Mouse (Mus musculus) C2C12 (cell line): ENCODE data around the gene Cep19. TPM values are rescaled to one million over a fixed set of nuclear protein-coding genes. Genes with fewer than 3 reads are reported as not detected.

Experiments
- H3K27me3 ChIP-seq: one replicate; pipeline ENCODE4 v1.6.1; 2011; ENCODE audit not compliant: control insufficient read depth, insufficient read depth, insufficient read length
- H3K36me3 ChIP-seq: one replicate; pipeline ENCODE4 v1.6.1; 2011; ENCODE audit not compliant: control insufficient read depth, insufficient read depth
- H3K4me3 ChIP-seq: one replicate; pipeline ENCODE4 v1.5.1; 2011; ENCODE audit warnings: mild to moderate bottlenecking, control low read depth; ENCODE audit not compliant: poor library complexity, insufficient read depth, severe bottlenecking
- H3K79me2 ChIP-seq: one replicate; pipeline ENCODE4 v1.6.1; 2011; ENCODE audit not compliant: control insufficient read depth, insufficient read depth
- H3K79me3 ChIP-seq: one replicate; pipeline ENCODE4 v1.6.1; 2011; ENCODE audit warnings: low read depth, control low read depth
- H3ac ChIP-seq: one replicate; pipeline ENCODE3; 2011; ENCODE audit warnings: low read depth; ENCODE audit not compliant: control insufficient read depth, insufficient read length
- CEBPB ChIP-seq: IDR thresholded peaks from one replicate; pipeline ENCODE4 v1.6.1; 2011; ENCODE audit warnings: low read depth, mild to moderate bottlenecking, control low read depth, moderate library complexity
- CTCF ChIP-seq: IDR thresholded peaks from one replicate; pipeline ENCODE4 v1.5.1; 2011; ENCODE audit not compliant: control insufficient read depth, insufficient read depth, insufficient read length
- FOSL1 ChIP-seq: IDR thresholded peaks from one replicate; pipeline ENCODE4 v1.8.0; 2011; ENCODE audit warnings: mild to moderate bottlenecking, low read length; ENCODE audit not compliant: poor library complexity, insufficient read depth, severe bottlenecking
- MAX ChIP-seq: IDR thresholded peaks from one replicate; pipeline ENCODE4 v1.6.1; 2011; ENCODE audit warnings: mild to moderate bottlenecking, control low read depth
- MYOD1 ChIP-seq: IDR thresholded peaks from one replicate; pipeline ENCODE4 v1.6.1; 2011; ENCODE audit warnings: low read depth; ENCODE audit not compliant: control insufficient read depth, insufficient read length
- MYOG ChIP-seq: IDR thresholded peaks from one replicate; pipeline ENCODE4 v1.6.1; 2011; ENCODE audit not compliant: control insufficient read depth, insufficient read length; ENCODE audit errors: extremely low read depth
- USF1 ChIP-seq: IDR thresholded peaks from one replicate; pipeline ENCODE4 v1.6.1; 2011; ENCODE audit warnings: low read depth, mild to moderate bottlenecking, control low read depth, moderate library complexity
- polyA plus RNA-seq: library from polyadenylated mRNA; unstranded; fragments of >200 nt; fragmentation: generic; extraction: Trizol; gene quantifications from one replicate; pipeline ENCODE4 v1.2.1, GENCODE M21; 2012; ENCODE audit warnings: missing spikeins

Gene Cep19
- polyA plus RNA-seq, 1 experiment: 4.2 TPM

- H3K79me3 ChIP-seq: no peaks in the 10 kb centered on the region
- no peaks in the 10 kb centered on the region for H3K36me3 ChIP-seq
- TF ChIP-seq CEBPB: no peak
- no peak for TF ChIP-seq MYOG
- no peak for TF ChIP-seq MAX
- no peak for TF ChIP-seq MYOD1
- TF ChIP-seq FOSL1: no peak
- no peak for TF ChIP-seq CTCF
- TF ChIP-seq USF1: no peak
- H3K4me3 ChIP-seq: no peak overlapping the region
- H3ac ChIP-seq: no peak overlapping the region
- no peaks in the 10 kb centered on the region for H3K79me2 ChIP-seq
- H3K27me3 ChIP-seq: no peaks in the 10 kb centered on the region
Measured at GRCm38 (mm10) chr16:32113541-32114218, 14.1 kb downstream of the Cep19 start.

- Histone ChIP-seq H3K36me3 (no peaks in the 10 kb centered on the region), H3K4me3 (no peak overlapping the region), H3K79me2 (no peaks in the 10 kb centered on the region), H3ac (no peak overlapping the region), H3K79me3 (no peaks in the 10 kb centered on the region), H3K27me3 (no peaks in the 10 kb centered on the region)
- TF ChIP-seq MAX: no peak
- TF ChIP-seq CTCF: no peak
- no peak for TF ChIP-seq USF1
- no peak for TF ChIP-seq MYOG
- TF ChIP-seq MYOD1: no peak
- no peak for TF ChIP-seq FOSL1
- no peak for TF ChIP-seq CEBPB
Measured at GRCm38 (mm10) chr16:32114406-32114805, 14.8 kb downstream of the Cep19 start.

GRCm38 (mm10) chr16:32114968-32115695, 15.5 kb downstream of the Cep19 start:
- Histone ChIP-seq H3K36me3 (no peaks in the 10 kb centered on the region), H3K79me2 (no peaks in the 10 kb centered on the region), H3K27me3 (no peaks in the 10 kb centered on the region), H3ac (no peak overlapping the region), H3K4me3 (no peak overlapping the region), H3K79me3 (no peaks in the 10 kb centered on the region)
- TF ChIP-seq FOSL1 (no peak), CTCF (peak; percentile 80), MAX (no peak), USF1 (no peak), MYOD1 (no peak)

- Histone ChIP-seq H3K79me3 (no peaks in the 10 kb centered on the region), H3K36me3 (no peaks in the 10 kb centered on the region), H3K79me2 (no peaks in the 10 kb centered on the region), H3K27me3 (no peaks in the 10 kb centered on the region), H3K4me3 (no peak overlapping the region), H3ac (no peak overlapping the region)
- no peak for TF ChIP-seq FOSL1
- TF ChIP-seq CTCF: no peak
- no peak for TF ChIP-seq CEBPB
- TF ChIP-seq MYOG: no peak
- TF ChIP-seq USF1: no peak
- TF ChIP-seq MYOD1: no peak
- no peak for TF ChIP-seq MAX
Measured at GRCm38 (mm10) chr16:32115781-32116180, 16.2 kb downstream of the Cep19 start.

- H3K27me3 ChIP-seq: no peaks in the 10 kb centered on the region
- no peak overlapping the region for H3K4me3 ChIP-seq
Measured at GRCm38 (mm10) chr16:32116186-32116585, 16.6 kb downstream of the Cep19 start.

More at GRCm38 (mm10) chr16:32116186-32116585, 16.6 kb downstream of the Cep19 start:
- H3ac ChIP-seq: no peak overlapping the region
- no peaks in the 10 kb centered on the region for H3K79me3 ChIP-seq
- TF ChIP-seq MYOG (no peak), CEBPB (no peak), MAX (no peak), USF1 (no peak)
- no peaks in the 10 kb centered on the region for H3K36me3 ChIP-seq
- no peaks in the 10 kb centered on the region for H3K79me2 ChIP-seq
